Mouse (Mus musculus) erythroblast, embryonic 14.5 days (primary cell): ENCODE data around the gene Kif17. TPM values are rescaled to one million over a fixed set of nuclear protein-coding genes. Genes with fewer than 3 reads are reported as not detected.
A peak's percentile ranks its signal among the peaks of the same experiment; 100 is the strongest.

Experiments used
- H3K27me3 ChIP-seq: 2 replicates; pipeline ENCODE4 v1.6.1; 2012; ENCODE audit warnings: inconsistent platforms; ENCODE audit not compliant: control insufficient read depth
- H3K36me3 ChIP-seq: 2 replicates; pipeline ENCODE4 v1.6.1; 2012; ENCODE audit warnings: mild to moderate bottlenecking, inconsistent platforms; ENCODE audit not compliant: control insufficient read depth
- H3K4me1 ChIP-seq: 2 replicates; pipeline ENCODE4 v1.6.1; 2012; ENCODE audit warnings: inconsistent platforms; ENCODE audit not compliant: control insufficient read depth
- H3K4me3 ChIP-seq: replicated peaks from 2 replicates; pipeline ENCODE3; 2012; ENCODE audit warnings: moderate library complexity, mild to moderate bottlenecking, inconsistent platforms
- H3K9me3 ChIP-seq: 2 replicates; pipeline ENCODE4 v1.6.1; 2012; ENCODE audit warnings: low read length, inconsistent platforms, mixed read lengths; ENCODE audit not compliant: control insufficient read depth
- GATA1 ChIP-seq: IDR thresholded peaks from 2 replicates; pipeline ENCODE4 v1.6.1; 2012; ENCODE audit warnings: low read length, inconsistent platforms, mixed read lengths
- TAL1 ChIP-seq: IDR thresholded peaks from 3 replicates; pipeline ENCODE4 v1.6.1; 2012; ENCODE audit warnings: low read length, inconsistent platforms, mixed read lengths
- polyA plus RNA-seq: library from polyadenylated mRNA; stranded (reverse); fragments of >175 nt; gene quantifications from 2 replicates; pipeline ENCODE4 v1.2.3, GENCODE M21; 2012

Gene Kif17
- polyA plus RNA-seq, 1 experiment = 0.05 TPM

GRCm38 (mm10) chr4:138286411-138286810 is 36.2 kb downstream of the Kif17 start:
- no peaks in the 10 kb centered on the region for H3K27me3 ChIP-seq
- H3K4me3 ChIP-seq = no peak overlapping the region
- peaks cover 4% of the 10 kb centered on the region; the same call in 1 of the 2 replicates for H3K9me3 ChIP-seq
- TF ChIP-seq TAL1 (no peak), GATA1 (no peak)
- H3K36me3 ChIP-seq = no peaks in the 10 kb centered on the region
- no peaks in the 10 kb centered on the region; the same call in 1 of the 2 replicates for H3K4me1 ChIP-seq

GRCm38 (mm10) chr4:138288691-138289090 is 38.5 kb downstream of the Kif17 start:
- Histone ChIP-seq H3K4me3 (no peak overlapping the region), H3K4me1 (no peaks in the 10 kb centered on the region), H3K27me3 (no peaks in the 10 kb centered on the region), H3K9me3 (peaks cover 4% of the 10 kb centered on the region; the same call in 1 of the 2 replicates), H3K36me3 (no peaks in the 10 kb centered on the region)
- TF ChIP-seq GATA1 (no peak), TAL1 (no peak)

- H3K27me3 ChIP-seq = no peaks in the 10 kb centered on the region
- no peak overlapping the region for H3K4me3 ChIP-seq
- no peaks in the 10 kb centered on the region for H3K36me3 ChIP-seq
- TF ChIP-seq GATA1 = no peak
- TF ChIP-seq TAL1 = no peak
- H3K4me1 ChIP-seq = no peaks in the 10 kb centered on the region
- no peaks in the 10 kb centered on the region for H3K9me3 ChIP-seq
Observed at GRCm38 (mm10) chr4:138292028-138292427, 41.8 kb downstream of the Kif17 start.

- Histone ChIP-seq H3K4me1 (no peaks in the 10 kb centered on the region), H3K27me3 (no peaks in the 10 kb centered on the region), H3K4me3 (no peak overlapping the region), H3K36me3 (no peaks in the 10 kb centered on the region), H3K9me3 (no peaks in the 10 kb centered on the region)
- TF ChIP-seq TAL1 (no peak), GATA1 (no peak)
Observed at GRCm38 (mm10) chr4:138293261-138293948, 43.2 kb downstream of the Kif17 start.

GRCm38 (mm10) chr4:138293949-138294550 is 43.8 kb downstream of the Kif17 start:
- TF ChIP-seq GATA1 (no peak), TAL1 (no peak)

GRCm38 (mm10) chr4:138301271-138301780 is 51.1 kb downstream of the Kif17 start:
- no peaks in the 10 kb centered on the region; the same call in 1 of the 2 replicates for H3K36me3 ChIP-seq
- TF ChIP-seq TAL1 (no peak), GATA1 (no peak)
- no peaks in the 10 kb centered on the region for H3K27me3 ChIP-seq
- H3K4me3 ChIP-seq = no peak overlapping the region
- H3K4me1 ChIP-seq = peaks cover 31% of the 10 kb centered on the region
- peaks cover 3% of the 10 kb centered on the region; the same call in 1 of the 2 replicates for H3K9me3 ChIP-seq

More at GRCm38 (mm10) chr4:138293949-138294550, 43.8 kb downstream of the Kif17 start:
- no peak overlapping the region for H3K4me3 ChIP-seq
- H3K4me1 ChIP-seq = no peaks in the 10 kb centered on the region
- H3K36me3 ChIP-seq = no peaks in the 10 kb centered on the region
- H3K27me3 ChIP-seq = no peaks in the 10 kb centered on the region
- H3K9me3 ChIP-seq = no peaks in the 10 kb centered on the region

GRCm38 (mm10) chr4:138303011-138303410 is 52.8 kb downstream of the Kif17 start:
- peak overlapping the region; percentile 92 for H3K4me3 ChIP-seq
- peaks cover 41% of the 10 kb centered on the region for H3K4me1 ChIP-seq

GRCm38 (mm10) chr4:138303742-138304141 is 53.5 kb downstream of the Kif17 start:
- peaks cover 3% of the 10 kb centered on the region; the same call in 1 of the 2 replicates for H3K9me3 ChIP-seq
- TF ChIP-seq GATA1 (no peak; the same call in 1 of the 2 replicates), TAL1 (peak; percentile 33; the same call in 1 of the 3 replicates)
- peaks cover 41% of the 10 kb centered on the region for H3K4me1 ChIP-seq
- H3K36me3 ChIP-seq = peaks cover 24% of the 10 kb centered on the region
- peak overlapping the region; percentile 92 for H3K4me3 ChIP-seq
- no peaks in the 10 kb centered on the region for H3K27me3 ChIP-seq

More at GRCm38 (mm10) chr4:138303011-138303410, 52.8 kb downstream of the Kif17 start:
- TF ChIP-seq GATA1 (no peak), TAL1 (no peak)
- Histone ChIP-seq H3K36me3 (peaks cover 16% of the 10 kb centered on the region), H3K27me3 (no peaks in the 10 kb centered on the region), H3K9me3 (peaks cover 3% of the 10 kb centered on the region; the same call in 1 of the 2 replicates)
